Comparison of ENCODE assay signal across 8 mouse cellular contexts in the genomic region with DNA sequence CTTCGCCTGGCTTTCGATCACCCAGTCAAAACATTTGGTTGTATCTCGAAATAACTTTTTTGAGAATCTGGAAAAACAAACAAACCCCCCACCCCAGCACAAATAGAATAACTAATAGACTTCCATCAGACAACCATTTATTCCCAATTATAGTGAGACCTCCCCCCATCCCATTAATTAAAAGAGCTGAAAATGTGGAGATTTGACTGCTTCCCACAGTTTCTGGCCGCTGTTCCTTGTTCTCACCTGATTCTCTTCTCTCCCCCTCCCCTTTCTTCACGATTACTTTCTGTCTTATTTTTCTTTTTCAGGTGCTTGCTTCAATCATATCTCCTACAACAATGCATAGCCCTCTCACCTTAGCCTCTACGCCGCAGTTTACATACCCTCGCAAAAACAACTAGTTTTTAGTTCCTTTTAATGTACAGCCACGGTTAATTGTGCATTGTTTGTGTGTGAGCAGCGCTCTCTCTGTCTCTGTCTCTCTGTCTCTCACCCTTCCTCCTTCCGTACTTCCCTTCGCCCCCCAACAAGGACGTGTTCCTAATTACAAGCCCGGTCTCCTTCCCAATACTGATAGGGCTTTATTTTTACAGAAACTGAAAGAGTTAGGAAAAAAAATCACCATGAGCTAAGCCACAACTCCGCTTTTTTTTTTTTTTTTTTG.
DNase-seq lines count a peak whose midpoint lies in the region; ATAC-seq and TF ChIP-seq lines count a peak whose summit lies in the region.

No protein-coding gene starts in this region.

- H3K4me2 ChIP-seq in intestine, embryonic 16.5 days (ENCODE audit: low read depth, low read length): peak overlapping the region; percentile 72
- peak overlapping the region; percentile 28 for H3K4me2 ChIP-seq in midbrain, postnatal 0 days (ENCODE audit: low read depth, low read length, poor library complexity, severe bottlenecking)

- ATAC-seq in intestine, embryonic 16.5 days: no peak
- ATAC-seq in midbrain, postnatal 0 days (ENCODE audit: low FRiP score): no peak
- no peak for ATAC-seq in frontal cortex, adult (ENCODE audit: low TSS enrichment)

- TF ChIP-seq CTCF in layer of hippocampus, adult 2 months (conservative IDR thresholded peaks at IDR 0.05): no peak
- no peak for TF ChIP-seq CTCF in embryonic fibroblast, embryonic 13.5 days (IDR thresholded peaks at IDR 0.05; ENCODE audit: borderline replicate concordance, insufficient read depth, low read length)
- TF ChIP-seq CTCF in midbrain, postnatal 0 days (IDR thresholded peaks at IDR 0.05): no peak

- no peaks in the 10 kb centered on the region for H3K36me3 ChIP-seq in intestine, embryonic 16.5 days (ENCODE audit: control insufficient read depth, insufficient read depth, low read length)
- H3K36me3 ChIP-seq in midbrain, postnatal 0 days (ENCODE audit: insufficient read depth, low read length): no peaks in the 10 kb centered on the region

- WGBS in intestine, embryonic 16.5 days: 2% methylated on average over 15 of the region's 15 CpGs
- 2% methylated on average over 15 of the region's 15 CpGs for WGBS in midbrain, postnatal 0 days

- peaks cover 4% of the 10 kb centered on the region; the same call in 1 of the 2 replicates for H3K4me1 ChIP-seq in embryonic fibroblast, embryonic 13.5 days (ENCODE audit: control insufficient read depth, insufficient read depth, low read length)
- peaks cover 34% of the 10 kb centered on the region for H3K4me1 ChIP-seq in intestine, embryonic 16.5 days (ENCODE audit: control insufficient read depth, insufficient read depth, low read length)
- H3K4me1 ChIP-seq in midbrain, postnatal 0 days (ENCODE audit: insufficient read depth, low read length): 0 out of 2 replicates have a peak, but pooled peaks cover 3% of the 10 kb centered on the region

- no peak overlapping the region for H3K27ac ChIP-seq in layer of hippocampus, adult 2 months
- no peak overlapping the region for H3K27ac ChIP-seq in embryonic fibroblast, embryonic 13.5 days (ENCODE audit: insufficient read depth, low read length)
- H3K27ac ChIP-seq in intestine, embryonic 16.5 days (ENCODE audit: low read length): no peak overlapping the region
- H3K27ac ChIP-seq in midbrain, postnatal 0 days (ENCODE audit: low read depth, low read length): no peak overlapping the region

- no peaks in the 10 kb centered on the region for H3K9me3 ChIP-seq in intestine, embryonic 16.5 days (ENCODE audit: control insufficient read depth, low read length)
- H3K9me3 ChIP-seq in midbrain, postnatal 0 days (ENCODE audit: low read length): no peaks in the 10 kb centered on the region

- peak overlapping the region; percentile 61 for H3K9ac ChIP-seq in intestine, embryonic 16.5 days (ENCODE audit: low read depth, low read length)
- no peak overlapping the region for H3K9ac ChIP-seq in midbrain, postnatal 0 days (replicated peaks; ENCODE audit: low read length, poor library complexity, severe bottlenecking)

- TF ChIP-seq POLR2A in embryonic fibroblast, embryonic 13.5 days (IDR thresholded peaks at IDR 0.05; ENCODE audit: low read depth, low read length): no peak

- DNase-seq in layer of hippocampus, adult 2 months (ENCODE audit: low spot score in 2 of 2): no peak
- DNase-seq in layer of hippocampus, adult 9-11 months: no peak
- no peak for DNase-seq in midbrain, postnatal 0 days (ENCODE audit: low spot score)
- DNase-seq in ovary, postnatal 36 days (ENCODE audit: low spot score): no peak
- DNase-seq in right cerebral cortex, postnatal 25 days: no peak

- H3K27me3 ChIP-seq in intestine, embryonic 16.5 days (replicated peaks; ENCODE audit: control insufficient read depth, insufficient read depth, low read length): peaks cover 28% of the 10 kb centered on the region
- peaks cover 45% of the 10 kb centered on the region for H3K27me3 ChIP-seq in midbrain, postnatal 0 days (ENCODE audit: insufficient read depth, low read length)

- peak overlapping the region; percentile 32 for H3K4me3 ChIP-seq in layer of hippocampus, adult 2 months
- peak overlapping the region; percentile 37 for H3K4me3 ChIP-seq in embryonic fibroblast, embryonic 13.5 days (ENCODE audit: insufficient read depth, low read length)
- peak overlapping the region; percentile 48 for H3K4me3 ChIP-seq in intestine, embryonic 16.5 days (ENCODE audit: low read length)
- 0 out of 2 replicates have a peak overlapping the region, but pooled peaks have one; percentile 6 for H3K4me3 ChIP-seq in midbrain, postnatal 0 days (ENCODE audit: low read depth, low read length)
